Mouse (Mus musculus) kidney, postnatal 25 days (tissue): ENCODE measurements around the gene Cacna1c.

ENCODE experiments used
- DNase-seq, 2 experiments: peaks; one replicate each; pipeline ENCODE4 v3.0.0; 2021; ENCODE audit warnings: mixed read lengths in 2 of 2

Cacna1c gene

DNA sequence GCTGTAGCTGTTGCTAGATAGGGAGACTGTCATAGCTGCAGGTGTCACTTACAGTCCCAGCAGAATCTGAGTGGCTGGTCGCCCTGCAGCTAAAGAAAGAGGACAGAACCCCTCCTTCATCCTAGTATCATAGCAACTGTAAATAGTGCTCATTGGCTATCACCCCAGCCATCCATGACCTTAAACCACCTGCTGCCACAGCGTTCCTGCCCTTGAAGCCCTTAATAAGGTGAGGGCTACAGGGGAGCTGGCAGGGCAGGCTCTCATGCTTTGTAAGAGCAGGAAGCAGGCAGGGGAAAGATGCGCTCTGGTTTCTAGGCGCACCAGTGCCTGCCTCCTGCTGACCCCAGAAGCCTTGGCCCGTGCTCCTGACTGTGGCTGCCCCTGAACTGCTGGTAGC, 299.1 kb downstream of the Cacna1c start:
- peak in 1 of 2 experiments; percentile 37 for DNase-seq

DNA sequence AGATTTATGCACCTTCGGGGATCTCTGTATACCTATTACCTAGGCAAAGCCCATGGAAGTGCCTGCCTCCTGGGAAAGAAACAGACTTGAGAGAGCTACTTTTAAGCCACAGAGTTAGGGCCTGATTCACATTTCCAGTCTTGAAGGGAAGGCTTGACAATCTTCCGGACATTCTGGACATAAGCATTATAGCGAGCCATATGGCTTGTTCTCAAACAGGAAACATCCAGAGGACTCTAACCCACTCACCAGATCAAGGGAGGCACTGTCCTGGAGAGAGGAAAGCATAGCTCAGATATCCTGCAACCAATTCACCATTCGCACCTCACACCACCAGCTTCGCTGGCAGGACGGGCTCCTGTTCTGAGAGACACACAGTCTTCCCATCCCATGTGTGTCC, 302.2 kb downstream of the Cacna1c start:
- DNase-seq, result no peak

GRCm38 (mm10) chr6:118889441-118889840, 306.8 kb downstream of the Cacna1c start:
- DNase-seq, result no peak

- DNase-seq, result no peak
Measured at GRCm38 (mm10) chr6:118887032-118887431, 309.2 kb downstream of the Cacna1c start.

- no peak for DNase-seq
Measured at GRCm38 (mm10) chr6:118884961-118885360, 311.3 kb downstream of the Cacna1c start.

DNA sequence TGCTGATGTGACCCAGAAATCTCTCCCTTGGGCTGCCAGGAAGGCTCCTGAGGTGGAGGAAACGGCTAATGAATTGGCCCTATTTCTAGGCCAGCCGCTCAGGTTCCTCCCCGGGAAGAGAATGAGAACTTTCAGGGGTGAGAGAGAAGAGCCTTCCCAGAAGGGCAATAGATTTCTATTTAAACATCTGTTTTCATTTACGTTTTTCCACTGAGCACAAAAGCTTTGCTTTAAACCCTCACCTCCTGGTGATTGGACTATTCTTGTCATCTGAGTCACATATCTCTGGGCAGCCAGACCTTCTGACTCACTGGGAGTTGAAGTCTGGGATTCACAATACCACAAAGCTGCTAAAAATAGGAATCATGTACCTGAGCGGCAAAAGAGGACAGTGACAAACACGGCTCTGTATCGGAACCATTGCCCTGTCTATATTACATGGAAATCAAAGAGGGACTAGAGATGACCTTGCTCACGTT, 312.1 kb downstream of the Cacna1c start:
- no peak for DNase-seq

DNA sequence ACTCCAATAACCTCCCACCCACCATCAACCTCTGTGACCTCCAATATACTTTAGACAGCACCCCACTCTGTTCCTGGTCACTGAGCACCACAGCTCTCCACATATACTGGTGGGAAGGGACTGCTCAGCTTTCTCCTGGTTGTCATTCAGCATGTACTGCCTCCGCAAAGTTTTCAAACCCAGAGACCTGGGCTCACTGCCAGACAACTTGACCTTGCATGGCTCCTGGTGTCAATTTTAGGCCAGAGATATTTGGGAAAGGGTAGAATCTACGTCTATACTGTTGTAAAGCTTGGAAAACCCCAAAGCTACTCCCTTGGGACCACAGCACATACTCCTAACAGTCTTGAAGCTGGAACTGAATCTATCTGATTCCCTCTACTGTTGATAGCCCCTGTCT, 320.0 kb downstream of the Cacna1c start:
- peak; percentile 39 to 58 for DNase-seq

GRCm38 (mm10) chr6:118870241-118870841, 325.9 kb downstream of the Cacna1c start:
- DNase-seq, result no peak

DNA sequence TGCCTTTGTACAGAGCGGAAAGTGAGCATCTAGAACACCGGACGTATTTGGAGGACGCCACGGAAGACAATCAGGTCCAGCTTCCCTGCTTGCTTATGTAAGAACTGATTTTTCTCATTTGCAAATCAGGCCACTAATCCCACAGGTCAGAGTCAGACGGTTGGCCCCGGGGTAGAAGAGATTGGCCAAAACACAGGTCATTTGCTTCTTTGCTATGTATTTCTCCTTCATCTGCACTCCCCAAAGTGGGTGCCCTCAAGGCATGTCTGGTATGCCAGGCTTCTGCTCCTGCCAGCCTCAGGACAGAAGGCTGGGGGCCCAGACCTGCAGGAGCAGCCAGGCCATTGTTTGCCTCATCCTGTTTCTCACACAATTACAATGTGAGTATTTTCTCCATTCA, 328.8 kb downstream of the Cacna1c start:
- no peak for DNase-seq

GRCm38 (mm10) chr6:118866889-118867288, 329.3 kb downstream of the Cacna1c start:
- DNase-seq, result no peak

DNA sequence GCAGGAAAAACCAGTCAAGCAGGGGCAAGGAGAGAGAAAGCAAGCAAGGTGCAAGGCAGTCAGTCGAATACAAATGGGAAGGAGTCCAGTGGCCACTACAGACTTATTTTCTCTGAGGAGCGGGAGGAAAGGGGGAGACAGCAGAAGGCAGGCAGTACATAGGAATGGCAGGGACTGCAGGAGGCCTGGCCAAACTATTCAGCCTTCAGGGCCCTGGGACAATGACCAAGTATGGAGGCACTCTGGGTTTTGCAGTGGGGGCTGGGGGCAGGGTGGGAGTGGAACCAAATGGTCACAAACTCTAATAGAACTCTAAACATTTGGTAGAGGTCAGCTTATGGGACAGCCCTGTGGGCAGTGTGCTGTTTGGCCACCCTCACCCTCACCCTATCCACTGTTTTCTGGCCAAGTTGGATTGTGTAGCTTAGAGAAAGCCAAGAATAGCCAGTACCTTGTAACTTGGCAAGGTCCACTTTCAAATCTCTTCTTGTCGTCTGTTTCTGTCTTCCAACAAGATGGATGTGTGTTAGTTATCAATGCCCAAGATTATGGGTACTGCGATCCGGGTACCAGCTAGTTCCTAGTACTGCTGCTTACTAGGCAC, 330.3 kb downstream of the Cacna1c start:
- DNase-seq, result no peak

GRCm38 (mm10) chr6:118864696-118865620, 331.3 kb downstream of the Cacna1c start:
- DNase-seq, result peak in 1 of 2 experiments; percentile 21

DNA sequence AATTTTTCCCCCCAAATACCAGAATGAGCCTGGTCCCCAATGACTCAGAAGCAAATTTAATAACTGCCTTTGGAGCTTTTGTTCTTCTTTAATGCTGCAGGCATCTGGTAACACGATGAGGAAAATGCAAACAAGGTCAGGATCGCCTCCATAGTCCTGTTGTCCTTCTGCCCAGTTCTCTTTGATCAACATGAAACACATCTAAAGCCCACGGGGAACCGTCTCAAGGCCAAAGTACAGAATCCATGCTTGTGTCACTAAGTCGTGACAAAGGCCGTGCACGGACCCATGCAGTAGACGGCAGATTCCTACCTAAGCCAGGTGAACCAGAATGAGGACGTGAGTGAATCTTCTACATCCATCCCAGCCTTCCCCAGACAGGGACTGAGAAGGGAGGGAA, 333.5 kb downstream of the Cacna1c start:
- DNase-seq, result no peak

DNA sequence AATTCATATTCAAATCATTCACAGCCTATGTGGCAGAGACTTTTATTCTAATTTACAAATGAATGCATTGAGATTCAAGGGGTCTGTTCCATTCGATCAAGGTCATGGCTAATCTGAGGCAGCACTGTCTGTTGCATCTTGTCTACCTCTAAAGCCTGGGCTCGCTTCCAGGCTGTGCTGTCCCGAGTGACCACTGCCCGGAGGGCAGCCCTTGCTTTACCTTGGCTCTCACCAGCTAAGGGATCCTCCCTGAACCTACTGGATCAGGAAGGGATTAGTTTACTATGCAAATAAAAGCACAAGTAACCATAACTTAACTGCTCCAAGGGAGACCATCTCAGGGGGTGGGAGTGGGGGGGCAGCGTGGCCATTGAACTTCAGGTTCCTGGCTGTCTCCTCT, 334.1 kb downstream of the Cacna1c start:
- no peak for DNase-seq

GRCm38 (mm10) chr6:118858431-118858830, 337.8 kb downstream of the Cacna1c start:
- DNase-seq, result no peak

DNA sequence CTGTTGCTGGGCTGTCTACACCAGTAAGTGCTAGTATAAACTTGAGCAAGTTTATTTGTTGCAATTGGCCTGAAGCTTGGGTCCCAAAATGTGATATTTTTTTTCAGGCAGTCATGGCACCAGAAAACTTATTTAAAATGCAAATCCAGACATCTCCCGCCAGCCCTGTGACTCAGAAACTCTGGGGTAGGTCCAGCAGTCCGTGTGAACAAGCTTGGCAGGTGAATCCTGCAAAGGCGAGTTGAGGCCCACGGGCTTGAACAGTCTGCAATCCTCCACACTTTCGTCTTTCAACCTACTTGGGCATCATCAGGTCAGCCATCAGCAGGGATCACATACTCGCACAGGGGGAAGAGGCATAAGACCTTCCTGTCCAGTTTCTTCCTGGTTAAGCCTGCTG, 344.1 kb downstream of the Cacna1c start:
- no peak for DNase-seq

DNA sequence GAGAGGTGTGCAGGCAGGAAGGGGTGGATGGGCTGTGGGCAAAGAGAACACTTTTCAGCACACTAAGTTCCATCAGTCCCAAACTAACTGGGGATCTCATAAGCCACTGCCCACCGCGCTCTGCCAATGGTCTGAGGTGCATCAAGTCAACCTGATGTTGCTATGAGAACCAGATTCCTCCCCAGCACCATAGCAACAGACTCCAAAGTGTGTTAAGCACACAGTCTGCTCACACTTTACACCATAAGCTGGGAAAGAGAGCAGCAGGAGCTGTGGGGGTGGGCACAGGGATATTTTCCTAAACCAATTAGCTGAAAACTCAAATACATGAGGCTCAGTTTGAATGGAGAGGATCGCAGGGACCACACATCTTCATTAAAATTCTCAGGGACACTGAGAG, 345.1 kb downstream of the Cacna1c start:
- DNase-seq, result no peak

DNA sequence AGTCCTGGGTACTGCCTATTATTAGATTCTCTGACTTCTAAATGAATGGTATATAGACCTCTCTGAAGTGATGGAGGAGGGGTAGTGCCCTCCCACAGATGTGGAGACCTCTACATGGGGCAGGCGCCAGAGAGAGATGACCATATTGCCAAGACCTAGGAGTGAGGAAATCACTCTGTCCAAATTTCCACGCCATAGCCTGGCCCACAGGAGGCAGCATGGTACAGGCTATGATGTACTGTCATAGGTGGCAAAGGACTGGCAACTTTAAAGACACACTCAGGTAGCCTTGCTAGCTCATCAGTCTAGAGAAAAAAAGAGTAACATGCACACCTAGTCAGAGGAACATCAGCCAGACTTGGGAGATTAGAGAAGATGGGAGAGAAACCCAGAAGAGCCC, 347.6 kb downstream of the Cacna1c start:
- no peak for DNase-seq

- DNase-seq, result peak; percentile 51 to 71
Measured at GRCm38 (mm10) chr6:118847751-118848150, 348.5 kb downstream of the Cacna1c start.

GRCm38 (mm10) chr6:118845829-118846228, 350.4 kb downstream of the Cacna1c start:
- peak in 1 of 2 experiments; percentile 13 for DNase-seq

DNA sequence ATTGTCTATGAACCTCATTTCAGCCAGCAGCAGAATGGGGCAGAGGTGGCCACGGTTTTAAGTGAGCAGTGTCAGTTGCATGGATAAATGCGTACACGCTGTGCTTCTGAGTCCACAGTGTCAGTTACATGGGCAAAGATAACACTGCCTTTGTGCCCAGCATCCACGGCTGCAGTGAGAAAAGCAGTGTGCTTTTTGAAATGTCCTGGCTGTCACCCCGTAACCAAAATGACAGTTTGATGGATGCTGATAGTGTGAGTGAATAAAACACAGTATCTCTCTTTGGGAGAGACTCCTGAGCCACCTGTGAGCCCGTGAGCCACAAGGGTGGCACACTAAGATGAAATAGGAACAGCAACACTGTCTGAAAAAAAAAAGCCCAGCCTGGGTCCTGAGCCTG, 351.0 kb downstream of the Cacna1c start:
- no peak for DNase-seq

DNA sequence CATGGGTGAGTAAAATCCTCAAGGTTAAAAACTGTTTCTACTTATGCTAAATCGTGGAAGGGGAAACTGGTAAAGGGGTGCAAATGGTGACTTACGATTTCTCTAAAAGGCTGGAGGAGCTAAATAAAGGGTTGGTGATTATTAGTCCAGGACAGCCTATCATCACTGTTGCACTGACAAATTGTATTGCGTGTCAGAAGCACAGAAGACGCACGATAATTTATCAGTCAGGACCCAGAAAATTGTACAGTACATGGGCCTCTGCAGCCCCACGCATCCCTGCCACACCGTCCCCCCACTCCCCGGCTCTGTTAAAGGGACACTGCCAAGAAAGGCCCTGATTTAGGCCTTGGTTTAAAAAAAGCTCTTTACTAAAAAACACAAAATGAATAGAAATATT, 352.7 kb downstream of the Cacna1c start:
- no peak for DNase-seq

- no peak for DNase-seq
Measured at GRCm38 (mm10) chr6:118841892-118842291, 354.3 kb downstream of the Cacna1c start.
